ENCODE assay signal across 8 mouse cellular contexts in the genomic region with DNA sequence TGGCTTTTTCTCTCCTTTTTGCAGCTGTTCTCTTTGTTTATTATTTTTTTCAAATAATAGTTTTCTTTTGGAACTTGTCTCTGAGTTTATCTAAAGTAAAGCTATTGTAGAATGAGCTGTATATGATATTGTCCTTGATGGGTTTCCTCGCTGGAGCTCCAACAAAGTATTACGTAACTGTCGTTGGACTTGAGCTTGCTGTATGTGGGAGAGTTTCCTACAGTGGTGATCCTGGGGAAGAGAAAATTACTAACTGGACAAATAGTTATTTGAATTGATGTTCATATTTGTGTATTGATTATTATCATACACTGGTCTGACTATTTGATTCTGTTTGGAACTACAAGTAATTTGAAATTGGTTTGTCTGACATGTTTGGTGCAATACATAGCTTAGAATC. TPM values are rescaled to one million over a fixed set of nuclear protein-coding genes. Genes with fewer than 3 reads are reported as not detected.
DNase-seq lines count a peak whose midpoint lies in the region; ATAC-seq and TF ChIP-seq lines count a peak whose summit lies in the region.

No protein-coding gene starts in this region.

- no peaks in the 10 kb centered on the region for H3K27me3 ChIP-seq in kidney, adult 2 months (replicated peaks; ENCODE audit: control insufficient read depth, insufficient read depth, low read length)
- no peaks in the 10 kb centered on the region for H3K27me3 ChIP-seq in hindbrain, embryonic 13.5 days
- 0 out of 2 replicates have a peak, but pooled peaks cover 3% of the 10 kb centered on the region for H3K27me3 ChIP-seq in midbrain, embryonic 12.5 days

- no peak for TF ChIP-seq CTCF in kidney, adult 2 months (conservative IDR thresholded peaks at IDR 0.05; ENCODE audit: insufficient read depth, insufficient read length, low read depth, low read length)
- TF ChIP-seq CTCF in bone marrow macrophage, adult 2 months (IDR thresholded peaks at IDR 0.05; ENCODE audit: low read depth, low read length), result no peak

- 3% methylated on average over 3 of the region's 3 CpGs for WGBS in kidney, adult 2 months
- 30% methylated on average over 3 of the region's 3 CpGs for WGBS in hindbrain, embryonic 13.5 days
- 38% methylated on average over 3 of the region's 3 CpGs for WGBS in midbrain, embryonic 12.5 days

- no peak overlapping the region for H3K27ac ChIP-seq in kidney, adult 2 months (ENCODE audit: insufficient read depth, low read depth, low read length)
- H3K27ac ChIP-seq in bone marrow macrophage, adult 2 months (ENCODE audit: insufficient read depth, low read depth, low read length), result no peak overlapping the region
- H3K27ac ChIP-seq in hindbrain, embryonic 13.5 days, result no peak overlapping the region
- H3K27ac ChIP-seq in midbrain, embryonic 12.5 days (replicated peaks), result no peak overlapping the region

- no peaks in the 10 kb centered on the region for H3K9me3 ChIP-seq in hindbrain, embryonic 13.5 days
- H3K9me3 ChIP-seq in midbrain, embryonic 12.5 days, result no peaks in the 10 kb centered on the region

- TF ChIP-seq POLR2A in kidney, adult 2 months (IDR thresholded peaks at IDR 0.05; ENCODE audit: low read depth, low read length), result no peak
- TF ChIP-seq POLR2A in bone marrow macrophage, adult 2 months (IDR thresholded peaks at IDR 0.05; ENCODE audit: borderline replicate concordance, low read depth, low read length), result no peak

- H3K9ac ChIP-seq in hindbrain, embryonic 13.5 days, result no peak overlapping the region
- H3K9ac ChIP-seq in midbrain, embryonic 12.5 days (replicated peaks), result peak overlapping the region; percentile 96

- ATAC-seq in hindbrain, embryonic 13.5 days (ENCODE audit: low FRiP score), result no peak
- ATAC-seq in midbrain, embryonic 12.5 days (ENCODE audit: low FRiP score, low read depth), result no peak

- DNase-seq in kidney, adult 2 months, result no peak
- DNase-seq in kidney, adult 11 months, result no peak
- DNase-seq in layer of hippocampus, adult 11-12 months (ENCODE audit: low spot score), result no peak
- DNase-seq in urinary bladder, postnatal 14 days (ENCODE audit: low spot score), result no peak
- DNase-seq in thymus, postnatal 14 days, result no peak

- peak overlapping the region; percentile 71 for H3K4me2 ChIP-seq in hindbrain, embryonic 13.5 days
- peak overlapping the region; percentile 83 for H3K4me2 ChIP-seq in midbrain, embryonic 12.5 days (replicated peaks)

- peaks cover 24% of the 10 kb centered on the region for H3K4me1 ChIP-seq in kidney, adult 2 months (ENCODE audit: control insufficient read depth, insufficient read depth, low read length)
- peaks cover 21% of the 10 kb centered on the region for H3K4me1 ChIP-seq in bone marrow macrophage, adult 2 months (ENCODE audit: control insufficient read depth, insufficient read depth, low read length)
- peaks cover 51% of the 10 kb centered on the region for H3K4me1 ChIP-seq in hindbrain, embryonic 13.5 days (replicated peaks)
- peaks cover 28% of the 10 kb centered on the region for H3K4me1 ChIP-seq in midbrain, embryonic 12.5 days

- peaks cover 4% of the 10 kb centered on the region for H3K36me3 ChIP-seq in kidney, adult 2 months (ENCODE audit: control insufficient read depth, insufficient read depth, low read length)
- H3K36me3 ChIP-seq in hindbrain, embryonic 13.5 days, result peaks cover 12% of the 10 kb centered on the region
- peaks cover 15% of the 10 kb centered on the region for H3K36me3 ChIP-seq in midbrain, embryonic 12.5 days

- H3K4me3 ChIP-seq in kidney, adult 2 months (ENCODE audit: insufficient read depth, low read depth, low read length), result peak overlapping the region; percentile 80; the same call in 1 of the 2 replicates
- H3K4me3 ChIP-seq in bone marrow macrophage, adult 2 months (ENCODE audit: insufficient read depth, low read length), result peak overlapping the region; percentile 99
- H3K4me3 ChIP-seq in hindbrain, embryonic 13.5 days, result peak overlapping the region; percentile 93
- H3K4me3 ChIP-seq in midbrain, embryonic 12.5 days, result peak overlapping the region; percentile 93

RNA-seq across cellular contexts. Expression of gene Wdr82, which starts 1.8 kb away (rescaled TPM):
- 37.6 and 38.9 TPM in 2 replicates for polyA plus RNA-seq in kidney, adult 2 months (2012; rRNA removed)
- 30.8 and 37.0 TPM in 2 replicates for polyA plus RNA-seq in bone marrow macrophage, adult 2 months (2012; ENCODE audit: insufficient read depth, insufficient read length, missing spikeins)
- 32.6 and 33.7 TPM in 2 replicates for polyA plus RNA-seq in hindbrain, embryonic 13.5 days (2015; fragmentation: Nextera tagmentation; extraction: Ambion mirVana)
- 35.6 and 36.3 TPM in 2 replicates for polyA plus RNA-seq in midbrain, embryonic 12.5 days (2016; fragmentation: Nextera tagmentation; extraction: Ambion mirVana)

RNA-seq across cellular contexts. Expression of gene Glyctk, which starts 14.6 kb away (rescaled TPM):
- polyA plus RNA-seq in kidney, adult 2 months (2012; rRNA removed), result 168 and 212 TPM in 2 replicates
- 0.58 and 0.77 TPM in 2 replicates for polyA plus RNA-seq in bone marrow macrophage, adult 2 months (2012; ENCODE audit: insufficient read depth, insufficient read length, missing spikeins)
- polyA plus RNA-seq in hindbrain, embryonic 13.5 days (2015; fragmentation: Nextera tagmentation; extraction: Ambion mirVana), result 5.4 and 5.7 TPM in 2 replicates
- polyA plus RNA-seq in midbrain, embryonic 12.5 days (2016; fragmentation: Nextera tagmentation; extraction: Ambion mirVana), result 10.8 and 11.0 TPM in 2 replicates

RNA-seq across cellular contexts. Expression of gene Ppm1m, which starts 27.0 kb away (rescaled TPM):
- 28.5 and 32.6 TPM in 2 replicates for polyA plus RNA-seq in kidney, adult 2 months (2012; rRNA removed)
- 41.5 and 42.6 TPM in 2 replicates for polyA plus RNA-seq in bone marrow macrophage, adult 2 months (2012; ENCODE audit: insufficient read depth, insufficient read length, missing spikeins)
- polyA plus RNA-seq in hindbrain, embryonic 13.5 days (2015; fragmentation: Nextera tagmentation; extraction: Ambion mirVana), result 16.6 and 19.0 TPM in 2 replicates
- 31.9 and 39.1 TPM in 2 replicates for polyA plus RNA-seq in midbrain, embryonic 12.5 days (2016; fragmentation: Nextera tagmentation; extraction: Ambion mirVana)

RNA-seq across cellular contexts. Expression of gene Twf2, which starts 30.4 kb away (rescaled TPM):
- 24.4 and 29.7 TPM in 2 replicates for polyA plus RNA-seq in kidney, adult 2 months (2012; rRNA removed)
- 99.0 and 113 TPM in 2 replicates for polyA plus RNA-seq in bone marrow macrophage, adult 2 months (2012; ENCODE audit: insufficient read depth, insufficient read length, missing spikeins)
- polyA plus RNA-seq in hindbrain, embryonic 13.5 days (2015; fragmentation: Nextera tagmentation; extraction: Ambion mirVana), result 53.5 and 53.9 TPM in 2 replicates
- 53.1 and 58.0 TPM in 2 replicates for polyA plus RNA-seq in midbrain, embryonic 12.5 days (2016; fragmentation: Nextera tagmentation; extraction: Ambion mirVana)

RNA-seq across cellular contexts. Expression of gene Tlr9, which starts 49.9 kb away (rescaled TPM):
- 2.0 and 4.2 TPM in 2 replicates for polyA plus RNA-seq in kidney, adult 2 months (2012; rRNA removed)
- 41.6 and 61.6 TPM in 2 replicates for polyA plus RNA-seq in bone marrow macrophage, adult 2 months (2012; ENCODE audit: insufficient read depth, insufficient read length, missing spikeins)
- polyA plus RNA-seq in hindbrain, embryonic 13.5 days (2015; fragmentation: Nextera tagmentation; extraction: Ambion mirVana), result 0.04 and 0.05 TPM in 2 replicates
- not detected in 2 replicates for polyA plus RNA-seq in midbrain, embryonic 12.5 days (2016; fragmentation: Nextera tagmentation; extraction: Ambion mirVana)

Comparison
In these comparisons a context has a peak if more than half of its experiments do, and no peak if none do; other contexts are left out.
1. RNA of gene Glyctk, which starts 14.6 kb away (polyA plus RNA-seq): 168 to 212 TPM in kidney, adult 2 months; 10.8 to 11.0 TPM in midbrain, embryonic 12.5 days, 5.4 to 5.7 TPM in hindbrain, embryonic 13.5 days and 0.58 to 0.77 TPM in bone marrow macrophage, adult 2 months; every median in the first group is over 10 times any median in the second.
2. Peak in every context shown above with its lines, with median percentiles within 50 percentile points of each other: H3K4me3 ChIP-seq.